Mouse (Mus musculus) gastrocnemius, postnatal 14 days (tissue): ENCODE data around the gene Drap1. TPM values are rescaled to one million over a fixed set of nuclear protein-coding genes. Genes with fewer than 3 reads are reported as not detected.

Experiments used
- DNase-seq: peaks from one replicate; pipeline ENCODE4 v3.0.0; 2021; ENCODE audit warnings: mixed read lengths
- intact Hi-C: fragments of 180-260 bp; cut with DNase I; formaldehyde crosslinking; loops from one replicate; pipeline ENCODE4 v1.15.1; 2025; ENCODE audit warnings: low total_unique reads
- long read RNA-seq, 2 experiments: library from polyadenylated mRNA; stranded (forward); transcript quantifications; one replicate each; pipeline ENCODE4 v2.0.0; 2021
- total RNA-seq, 2 experiments: library from RNA; stranded (reverse); gene quantifications; 2 replicates each; pipeline ENCODE4 v1.2.3; 2021

The Drap1 gene
- 100 to 1,000 TPM; 550 to 558 TPM for total RNA-seq
- long read RNA-seq, experiment 1, transcript Drap1-201 (7 exons, 992 nt), result major isoform, 461 of 568 reads
- long read RNA-seq, experiment 1, transcript Drap1-203 (7 exons, 939 nt), result minor isoform, 33 of 568 reads
- long read RNA-seq, experiment 1, transcript Drap1-209 (6 exons, 734 nt), result minor isoform, 16 of 568 reads
- long read RNA-seq, experiment 1, transcript Drap1-210 (7 exons, 727 nt), result minor isoform, 10 of 568 reads
- long read RNA-seq, experiment 1, partial matches to known transcripts, result 31 of 568 reads
- long read RNA-seq, experiment 1, other reads (novel, unspliced or antisense), result 9 of 568 reads
- long read RNA-seq, experiment 2, transcript Drap1-203 (7 exons, 939 nt), result minor isoform, 22 of 518 reads
- long read RNA-seq, experiment 2, transcript Drap1-201 (7 exons, 992 nt), result major isoform, 443 of 518 reads
- long read RNA-seq, experiment 2, transcript Drap1-209 (6 exons, 734 nt), result minor isoform, 7 of 518 reads
- long read RNA-seq, experiment 2, transcript Drap1-210 (7 exons, 727 nt), result minor isoform, 11 of 518 reads
- long read RNA-seq, experiment 2, partial matches to known transcripts, result 26 of 518 reads
- long read RNA-seq, experiment 2, other reads (novel, unspliced or antisense), result 6 of 518 reads

DNA sequence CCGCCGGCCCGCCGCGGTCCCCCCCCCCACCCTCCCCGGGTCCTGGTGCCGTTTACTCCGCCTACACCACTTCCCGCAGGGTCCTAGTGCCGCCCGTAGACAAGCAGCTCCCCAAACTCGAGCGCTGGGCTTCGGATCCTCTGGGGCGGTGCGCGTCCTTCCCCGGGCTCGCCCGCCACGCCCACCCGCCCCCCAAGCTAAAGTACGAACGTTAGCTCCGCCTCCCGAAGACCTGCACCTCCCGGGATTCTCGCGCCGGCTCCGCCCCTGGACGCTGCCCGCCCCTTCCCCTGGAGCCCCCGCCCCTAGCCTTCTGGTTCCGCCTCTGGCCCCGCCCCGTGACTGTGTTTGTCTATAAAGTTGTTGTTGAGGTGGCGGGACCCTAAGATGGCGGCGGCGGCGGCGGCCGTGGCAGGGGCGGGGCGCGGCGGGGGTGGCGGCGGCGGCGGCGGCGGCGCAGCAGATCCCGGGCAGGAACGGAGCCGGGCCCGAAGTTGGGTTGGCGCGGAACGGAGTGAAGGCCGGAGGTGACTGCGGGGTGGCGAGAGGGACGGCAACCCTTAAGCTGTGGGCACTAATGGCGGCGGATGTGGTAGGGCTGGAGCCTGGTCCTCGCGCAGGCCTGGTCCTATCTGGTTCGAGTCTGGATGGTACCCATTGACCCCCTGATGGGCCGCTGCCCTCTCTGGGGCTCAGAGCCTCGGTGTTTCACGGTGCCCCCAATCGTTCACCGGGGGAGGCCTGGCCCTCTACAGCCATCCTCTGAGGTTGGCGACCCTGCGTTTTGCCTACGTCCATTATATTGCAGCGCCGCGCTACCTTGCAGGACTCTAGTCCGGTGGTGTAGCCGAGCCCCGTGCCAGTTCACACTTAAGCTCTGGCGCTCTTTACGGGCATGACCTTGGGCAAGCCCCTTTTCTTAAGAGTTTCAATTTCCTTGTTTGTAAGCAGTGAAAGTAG is at the start of gene Drap1, which contains the start of gene AI837181:
Gene Drap1 (minus strand): TSS at position 198 of the 960 bp plus-strand sequence.
Gene AI837181 (plus strand): TSS at position 363 of the 960 bp plus-strand sequence.
- intact Hi-C loops, result no loop called here
- peak; percentile 97 for DNase-seq

DNA sequence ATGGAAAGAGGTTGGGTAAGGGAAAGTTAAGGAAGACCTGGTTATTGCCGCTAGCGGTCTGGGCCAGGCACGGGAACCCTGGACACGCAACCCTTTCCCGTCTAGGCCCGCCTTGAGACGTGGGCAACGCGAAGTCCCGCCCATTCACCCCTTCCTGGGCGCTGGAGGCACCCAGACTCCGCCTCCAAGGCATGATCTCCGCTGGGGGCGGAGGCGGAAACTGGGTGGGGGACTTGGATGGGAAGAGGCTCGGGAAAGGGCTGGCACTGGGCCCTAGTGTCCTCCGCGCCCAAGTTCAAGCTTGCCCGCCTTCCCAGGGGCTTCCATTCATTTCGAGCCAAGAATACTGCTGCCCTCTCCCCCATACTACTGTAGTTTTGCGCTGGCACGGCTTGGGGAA is 48.9 kb upstream of the Drap1 start, which contains the start of gene Efemp2:
Gene Efemp2 (plus strand): TSS at position 235 of the 400 bp plus-strand sequence.
- intact Hi-C loops, result no loop called here
- DNase-seq, result peak; percentile 85

DNA sequence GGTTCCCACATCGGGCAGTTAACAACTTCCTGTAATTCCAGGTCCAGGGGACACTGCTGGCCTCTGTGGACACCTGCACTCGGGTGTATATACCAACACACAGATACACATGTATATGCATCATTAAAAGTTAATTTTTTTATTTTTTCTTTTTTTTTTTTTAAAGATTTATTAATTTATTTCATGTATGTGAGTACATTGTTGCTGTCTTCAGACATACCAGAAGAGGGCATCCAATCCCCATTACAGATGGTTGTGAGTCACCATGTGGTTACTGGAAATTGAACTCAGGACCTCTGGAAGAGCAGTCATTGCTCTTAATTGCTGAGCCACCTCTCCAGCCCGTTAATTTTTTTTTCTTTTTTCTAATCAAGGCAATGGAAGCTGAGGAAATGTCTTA is 48.1 kb upstream of the Drap1 start:
- DNase-seq, result no peak
- intact Hi-C loops, result no loop called here

DNA sequence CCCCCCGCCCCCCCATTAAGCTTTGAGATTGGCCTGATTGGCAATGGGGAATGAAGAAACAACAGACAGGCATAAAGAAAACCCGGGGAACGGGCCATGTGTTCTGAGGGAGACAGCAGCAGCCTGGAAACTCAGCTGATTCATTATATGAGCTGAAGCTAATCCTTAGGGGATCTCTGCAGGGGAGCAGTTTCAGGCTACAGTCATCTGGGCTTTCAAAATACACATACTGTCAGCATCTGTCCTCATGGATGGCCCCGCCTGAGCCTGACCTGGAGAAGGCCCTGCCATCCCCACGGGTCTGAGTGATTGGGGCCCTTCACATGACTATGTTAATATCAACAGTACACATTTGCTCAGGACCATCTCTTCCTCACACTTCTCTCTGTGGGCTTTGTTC is 47.1 kb upstream of the Drap1 start:
- intact Hi-C loops, result no loop called here
- DNase-seq, result no peak

DNA sequence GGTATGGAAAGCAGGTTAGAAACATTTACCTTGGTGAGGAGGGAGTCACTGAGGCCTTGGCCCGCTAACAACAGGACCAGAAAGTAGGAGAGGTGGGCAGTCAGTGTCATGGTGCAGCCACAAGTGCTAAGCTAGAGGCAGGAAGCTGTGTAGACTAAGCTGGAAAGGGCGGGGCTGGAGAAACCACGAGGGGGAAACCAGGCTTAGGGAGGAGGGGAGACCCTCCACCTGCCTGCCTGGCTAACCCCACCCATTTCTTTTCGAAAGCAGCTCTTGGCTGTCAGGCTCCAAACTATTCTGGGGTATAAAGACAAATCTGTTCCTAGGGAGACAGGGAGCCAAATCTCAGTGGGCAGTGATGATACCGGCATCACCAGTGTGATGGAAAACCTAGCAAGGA is 43.6 kb upstream of the Drap1 start, which contains the start of gene Ctsw:
Gene Ctsw (minus strand): TSS at position 134 of the 400 bp plus-strand sequence.
- intact Hi-C loops, result no loop called here
- no peak for DNase-seq

DNA sequence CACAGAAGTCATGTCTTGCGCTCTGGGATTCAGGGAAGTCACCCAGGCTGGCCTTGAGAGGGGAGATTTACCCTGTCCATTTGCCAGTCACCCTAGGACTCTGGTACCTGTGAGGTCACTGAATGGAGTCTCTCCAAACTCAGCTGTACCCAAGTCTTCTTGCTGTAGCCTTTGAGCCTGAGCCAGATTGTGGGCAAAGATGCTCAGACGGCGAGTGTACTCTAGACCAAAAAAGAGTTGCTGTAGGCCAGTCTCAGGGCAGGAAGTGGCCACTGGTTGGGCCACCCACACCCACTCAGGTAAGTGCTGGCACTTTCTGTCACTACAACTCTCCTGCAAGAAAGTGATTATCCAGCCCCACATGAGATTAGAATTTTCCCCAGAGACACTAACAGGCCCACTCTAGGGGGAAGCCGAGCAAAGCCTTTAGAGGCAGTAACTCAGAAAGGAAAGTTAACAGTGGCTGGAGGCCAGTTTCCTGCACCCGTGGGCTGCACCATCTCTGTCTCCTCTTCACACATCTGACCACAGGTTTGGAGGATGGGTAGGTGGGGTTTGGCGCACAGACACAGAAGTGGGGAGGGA is 42.2 kb upstream of the Drap1 start:
- no peak for DNase-seq
- intact Hi-C loops, result no loop called here

DNA sequence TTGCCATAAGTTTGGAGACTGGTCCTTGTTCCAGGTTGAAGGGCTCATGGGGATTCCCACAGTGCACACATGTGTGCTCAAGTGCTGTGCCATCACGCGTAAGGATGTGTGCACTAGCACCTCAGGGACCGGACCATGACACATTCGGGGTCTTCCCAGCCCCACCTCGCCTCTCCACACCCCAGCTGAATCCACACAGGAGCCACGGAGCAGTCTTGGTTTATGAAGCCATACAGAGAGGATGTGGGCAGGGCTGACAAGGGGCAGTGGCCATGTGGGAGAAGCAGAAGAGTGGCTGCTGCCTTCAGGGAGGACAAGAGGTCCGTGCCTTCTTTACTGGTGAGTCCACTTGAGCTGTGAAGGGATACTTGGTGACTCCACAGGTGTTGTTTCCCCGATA is 40.3 kb upstream of the Drap1 start:
- intact Hi-C loops, result no loop called here

DNA sequence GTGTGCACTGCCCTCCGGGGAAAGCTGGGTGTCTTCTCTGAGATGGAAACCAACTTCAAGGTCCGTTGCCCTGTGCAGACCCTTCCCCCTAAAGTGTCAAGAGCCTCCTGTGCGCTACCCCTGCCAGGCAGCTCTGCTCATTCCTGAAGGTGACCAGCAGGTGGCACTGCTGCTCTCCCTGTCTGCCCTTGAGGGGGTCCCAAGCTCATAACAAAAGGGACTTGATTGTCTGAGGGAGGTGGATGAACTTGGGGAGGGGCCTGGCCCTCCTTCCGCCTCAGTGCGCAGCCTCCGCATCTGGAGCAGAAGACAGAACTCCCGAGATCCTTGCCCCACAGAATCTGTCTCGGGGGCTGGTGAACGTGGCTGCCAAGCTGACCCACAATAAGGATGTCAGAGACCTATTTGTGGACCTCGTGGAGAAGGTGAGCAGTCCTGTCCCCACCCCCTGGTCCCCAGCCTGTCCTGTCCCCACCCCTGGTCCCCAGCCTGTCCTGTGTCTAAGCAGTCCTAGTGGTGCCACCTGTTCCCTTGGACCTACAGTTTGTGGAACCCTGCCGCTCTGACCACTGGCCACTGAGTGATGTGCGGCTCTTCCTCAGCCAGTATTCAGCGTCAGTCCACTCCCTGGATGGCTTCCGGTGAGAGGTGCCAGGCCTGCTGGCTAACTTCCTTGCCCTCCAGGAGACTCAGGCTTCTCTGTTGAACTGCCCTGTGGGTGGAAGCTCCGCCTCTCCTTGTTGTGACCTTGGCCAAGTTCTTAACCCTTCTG is 39.2 kb upstream of the Drap1 start:
- intact Hi-C loops, result no loop called here
- DNase-seq, result peak; percentile 51

More for the DNA sequence above, 40.3 kb upstream of the Drap1 start:
- DNase-seq, result no peak

DNA sequence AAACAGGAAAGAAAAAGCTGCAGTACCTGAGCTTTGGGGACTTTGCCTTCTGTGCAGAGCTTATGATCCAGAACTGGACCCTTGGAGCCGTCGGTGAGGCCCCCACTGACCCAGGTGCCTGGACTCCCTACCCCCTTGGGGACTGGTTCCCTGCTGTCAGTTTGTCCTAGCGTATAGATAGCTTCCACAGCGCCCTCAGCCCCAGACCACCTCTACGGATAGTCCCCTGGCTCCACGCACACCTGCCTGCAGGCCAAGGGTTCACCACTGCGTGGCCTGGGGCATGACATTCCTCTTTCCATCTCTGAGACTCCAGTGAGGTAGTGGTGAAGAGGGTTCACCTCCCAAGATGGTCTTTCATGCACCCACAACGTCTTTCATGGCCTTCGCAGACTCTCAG is 38.4 kb upstream of the Drap1 start:
- DNase-seq, result no peak
- intact Hi-C loops, result no loop called here

DNA sequence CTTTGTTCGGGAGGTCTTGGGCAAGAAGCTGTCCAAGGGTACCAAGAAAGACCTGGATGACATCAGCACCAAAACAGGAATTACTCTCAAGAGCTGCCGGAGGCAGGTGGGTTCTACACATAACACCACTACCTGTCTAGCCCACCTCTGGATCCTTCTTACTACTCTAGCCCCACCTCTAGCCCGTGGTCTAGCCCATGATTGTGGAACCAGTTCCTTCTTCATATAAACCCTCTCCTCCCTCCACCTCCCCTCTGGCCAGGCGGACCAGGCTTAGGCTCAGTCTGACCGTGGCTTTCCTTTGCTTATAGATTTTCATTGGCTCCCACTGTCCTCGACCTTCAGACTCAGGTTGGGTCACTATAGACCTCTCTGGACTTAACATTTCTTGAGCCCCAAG is 36.6 kb upstream of the Drap1 start:
- no peak for DNase-seq
- intact Hi-C loops, result no loop called here

DNA sequence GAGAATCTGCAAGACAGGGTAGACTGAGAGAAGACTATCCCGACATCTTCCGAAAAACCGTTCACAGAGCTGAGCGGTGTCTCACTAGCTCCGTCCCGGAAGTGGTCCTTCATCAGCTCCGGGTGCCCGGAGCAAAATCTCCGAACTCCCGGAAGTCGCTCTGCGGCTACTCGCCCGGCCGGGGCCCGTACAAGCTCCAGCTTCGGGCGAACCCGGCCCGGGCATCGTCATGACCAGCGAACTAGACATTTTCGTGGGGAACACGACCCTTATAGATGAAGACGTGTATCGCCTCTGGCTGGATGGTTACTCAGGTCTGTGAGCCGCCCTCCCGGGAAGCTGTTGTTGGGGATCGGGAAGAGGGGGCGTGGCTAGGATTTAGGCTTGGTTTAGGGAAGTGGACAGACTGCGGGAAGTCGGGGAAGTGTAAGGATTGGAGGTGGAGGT is 35.7 kb upstream of the Drap1 start, which contains the start of gene Fibp:
Gene Fibp (plus strand): TSS at position 151 of the 447 bp plus-strand sequence.
- peak; percentile 89 for DNase-seq
- intact Hi-C loops, result no loop called here

DNA sequence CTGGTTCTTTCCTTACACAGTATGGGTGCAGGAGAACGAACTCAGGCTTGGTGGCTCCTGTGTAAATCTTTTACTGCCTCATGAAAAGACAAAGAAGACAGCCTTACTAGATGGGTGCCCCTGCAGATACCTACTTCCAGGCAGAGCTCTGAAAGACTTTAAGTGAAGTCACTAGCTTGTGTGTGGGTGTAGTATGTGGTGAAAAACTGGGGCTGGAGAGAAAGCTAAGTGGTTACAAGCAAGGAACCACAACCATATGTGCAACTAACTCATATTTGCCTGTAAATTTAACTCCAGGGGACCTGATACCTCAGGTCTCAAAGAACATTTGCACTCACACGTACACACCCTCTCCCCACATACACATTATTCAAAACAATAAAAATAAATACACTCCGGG is 35.1 kb upstream of the Drap1 start:
- intact Hi-C loops, result no loop called here
- no peak for DNase-seq

DNA sequence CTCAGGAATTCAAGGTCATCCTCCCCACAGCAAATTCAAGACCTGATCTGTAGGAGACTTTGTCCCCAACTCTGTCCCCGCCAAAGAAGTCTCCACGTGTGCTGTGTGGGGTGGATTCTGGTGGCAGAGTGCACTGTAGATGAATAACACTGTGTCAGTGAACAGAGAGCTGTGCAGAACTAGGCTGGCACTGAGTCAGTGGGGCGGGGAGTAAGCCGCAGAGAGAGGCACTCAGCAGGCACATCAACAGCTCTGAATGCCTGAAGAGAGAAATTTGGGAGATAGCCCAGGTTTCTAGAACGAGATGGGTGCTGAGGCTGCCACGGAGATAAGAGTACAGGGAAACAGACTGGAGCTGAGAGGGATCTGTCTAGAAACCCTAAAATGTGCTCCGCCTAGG is 34.2 kb upstream of the Drap1 start:
- DNase-seq, result no peak
- intact Hi-C loops, result no loop called here

DNA sequence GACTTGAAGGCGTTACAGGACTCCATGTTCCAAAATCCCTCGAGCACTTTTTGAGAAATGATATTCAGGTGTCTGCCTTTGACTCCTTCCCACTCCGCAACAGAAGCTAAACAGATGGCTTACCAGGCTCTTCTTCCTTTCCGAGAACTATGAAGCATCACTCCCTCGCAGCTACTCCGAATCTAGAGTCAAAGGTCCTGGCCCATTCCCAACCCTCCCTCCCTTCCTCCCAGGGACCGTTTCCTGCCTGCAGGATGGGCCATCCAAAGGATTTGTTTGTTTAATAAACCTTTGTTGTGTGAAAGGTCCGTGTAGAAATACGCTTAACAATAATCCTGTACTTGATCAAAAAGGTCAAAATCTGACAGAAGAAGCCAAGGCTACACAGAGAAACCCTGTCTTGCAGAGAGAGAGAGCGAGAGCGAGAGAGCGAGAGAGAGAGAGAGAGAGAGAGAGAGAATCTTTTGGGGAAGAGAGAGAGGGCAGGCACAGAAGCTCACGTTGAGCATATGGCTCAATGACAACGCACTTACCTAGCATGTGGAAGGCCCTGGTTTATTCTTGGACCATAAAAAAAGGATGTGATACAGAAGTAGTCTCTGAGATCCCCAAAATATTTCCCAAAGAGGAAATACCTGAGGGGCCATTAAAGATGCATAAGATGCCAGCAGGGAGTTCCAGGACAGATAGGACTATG is 33.1 kb upstream of the Drap1 start, which contains the start of gene Ccdc85b:
Gene Ccdc85b (minus strand): TSS at position 149 of the 697 bp plus-strand sequence.
- DNase-seq, result no peak
- intact Hi-C loops, result no loop called here

DNA sequence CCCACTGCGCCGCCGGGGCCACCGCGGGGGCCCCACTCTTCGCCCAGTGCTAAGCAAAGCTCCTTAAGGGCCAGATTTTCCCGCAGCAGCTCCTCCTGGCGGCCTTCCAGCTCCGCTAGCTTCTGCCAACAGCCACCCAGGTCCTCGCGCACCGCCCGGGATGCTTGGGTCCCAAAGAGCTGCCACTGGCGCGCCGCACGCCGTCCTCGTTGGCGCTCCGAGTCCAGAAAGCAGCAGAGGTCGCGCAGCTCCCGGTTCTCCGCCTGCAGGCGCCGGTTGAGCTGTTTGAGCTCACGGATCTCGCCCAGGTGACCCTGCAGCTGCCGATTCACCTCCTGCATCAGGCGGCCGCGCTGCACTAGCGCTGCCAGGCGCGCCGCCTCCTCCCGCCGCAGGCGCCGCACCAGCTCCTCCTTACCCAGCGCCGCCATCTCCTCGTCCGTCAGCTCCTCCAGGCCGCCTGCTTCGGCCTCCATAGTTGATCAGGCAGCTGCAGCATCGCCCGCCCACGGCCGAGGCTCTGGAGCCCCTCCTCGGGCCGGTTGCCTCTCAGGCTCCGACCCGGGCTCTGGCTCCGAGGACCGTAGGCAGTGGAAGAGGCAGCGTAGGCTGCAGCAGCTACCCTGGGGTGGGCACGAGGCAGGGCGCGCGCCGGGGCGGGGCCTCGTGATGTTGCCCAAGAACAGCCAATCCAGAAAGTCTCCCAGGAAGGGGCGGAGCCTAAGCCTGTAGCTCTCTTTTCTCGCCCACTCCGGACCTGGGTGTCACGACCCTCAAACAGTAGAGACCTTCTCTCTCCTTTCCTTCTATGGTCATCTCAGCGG is 32.4 kb upstream of the Drap1 start:
- intact Hi-C loops, result no loop called here
- DNase-seq, result peak; percentile 95

DNA sequence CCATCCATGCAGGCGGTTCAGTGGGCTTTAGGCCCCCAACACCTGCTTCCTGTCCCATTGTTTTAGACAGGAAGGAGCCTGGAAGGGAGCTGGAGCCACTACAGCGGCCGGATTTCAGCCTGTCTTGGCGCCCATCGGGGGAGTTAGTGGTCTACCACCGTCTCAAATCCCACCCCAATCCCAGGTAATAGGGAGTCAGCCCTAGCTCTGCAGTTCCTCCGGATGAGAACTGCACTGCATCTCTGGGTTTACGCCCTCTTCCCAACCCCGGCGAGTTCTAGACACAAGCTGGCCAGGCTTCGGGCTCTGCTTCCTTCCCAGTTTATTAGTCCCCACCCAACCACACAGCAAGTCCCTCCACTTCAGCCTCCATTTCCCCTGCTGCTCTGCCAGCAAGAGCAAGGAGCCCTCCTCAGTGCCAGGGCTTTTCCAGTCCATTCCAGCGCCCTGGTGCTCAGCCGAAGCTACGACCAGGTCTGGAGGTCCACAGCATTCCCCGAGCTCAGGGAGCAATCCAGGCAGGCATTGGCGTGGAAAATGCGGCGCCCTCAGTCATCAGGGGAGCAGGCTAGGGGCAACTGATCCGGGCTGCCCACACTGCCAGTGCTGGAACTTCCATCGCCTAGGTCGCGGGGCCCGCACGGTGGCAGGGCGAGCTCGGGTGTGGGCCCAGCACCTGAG is 31.6 kb upstream of the Drap1 start:
- DNase-seq, result no peak
- intact Hi-C loops, result no loop called here
